Mouse (Mus musculus) forebrain, embryonic 11.5 days (tissue): ENCODE data around the gene Ammecr1. TPM values are rescaled to one million over a fixed set of nuclear protein-coding genes. Genes with fewer than 3 reads are reported as not detected.

Experiments used
- ATAC-seq: fragments of 200-750 bp; cut with Nextera tagmentation; replicated peaks from 2 replicates; pipeline ENCODE4 v1.8.0; 2017; ENCODE audit warnings: moderate TSS enrichment; ENCODE audit not compliant: low FRiP score
- DNase-seq: peaks from one replicate; pipeline ENCODE4 v3.0.0-alpha.2; 2017; ENCODE audit warnings: low spot score
- H3K27ac ChIP-seq: fragments of 300-500 bp; sonication (generic); 2 replicates; pipeline ENCODE4 v1.5.1; 2014; ENCODE audit warnings: low read depth, low read length
- H3K27me3 ChIP-seq: fragments of 300-500 bp; sonication (generic); 2 replicates; pipeline ENCODE4 v1.6.1; 2014; ENCODE audit warnings: mild to moderate bottlenecking, low read length, mixed read lengths; ENCODE audit not compliant: control insufficient read depth, insufficient read depth
- H3K36me3 ChIP-seq: fragments of 300-500 bp; sonication (generic); 2 replicates; pipeline ENCODE4 v1.6.1; 2014; ENCODE audit warnings: mild to moderate bottlenecking, low read length, moderate library complexity, mixed read lengths; ENCODE audit not compliant: control insufficient read depth, insufficient read depth
- H3K4me1 ChIP-seq: fragments of 300-500 bp; sonication (generic); replicated peaks from 2 replicates; pipeline ENCODE4 v1.6.1; 2014; ENCODE audit warnings: low read length, mixed read lengths; ENCODE audit not compliant: control insufficient read depth, insufficient read depth
- H3K4me2 ChIP-seq: fragments of 300-500 bp; sonication (generic); 2 replicates; pipeline ENCODE4 v1.6.1; 2014; ENCODE audit warnings: low read depth, mild to moderate bottlenecking, low read length, moderate library complexity, mixed read lengths; ENCODE audit not compliant: severe bottlenecking
- H3K4me3 ChIP-seq: fragments of 300-500 bp; sonication (generic); 2 replicates; pipeline ENCODE4 v1.5.1; 2014; ENCODE audit warnings: low read depth, low read length
- H3K9ac ChIP-seq: fragments of 300-500 bp; sonication (generic); 2 replicates; pipeline ENCODE4 v1.6.1; 2014; ENCODE audit warnings: low read length
- H3K9me3 ChIP-seq: fragments of 300-500 bp; sonication (generic); 2 replicates; pipeline ENCODE4 v1.6.1; 2016; ENCODE audit warnings: low read length, mixed read lengths; ENCODE audit not compliant: control insufficient read depth
- WGBS: fragments of 180-500 bp; shearing (Covaris S2); extraction: QIAGEN DNeasy Blood & Tissue Kit; methylation state at CpG from one replicate; pipeline ENCODE4 v1.1.7; 2014; 5-methylcytosine and 5-hydroxymethylcytosine counted together
- polyA plus RNA-seq: library from polyadenylated mRNA; unstranded; fragments of >200 nt; fragmentation: Nextera tagmentation; extraction: Ambion mirVana; gene quantifications from 2 replicates; pipeline ENCODE4 v1.2.1, GENCODE M21; 2014

The Ammecr1 gene
- polyA plus RNA-seq, 1 experiment from 2014 or later: 13.7 TPM

- H3K9me3 ChIP-seq: no peaks in the 10 kb centered on the region
- DNase-seq (no peak), ATAC-seq (no peak)
- 71% methylated on average over 6 of the region's 6 CpGs for WGBS
- peaks cover 2% of the 10 kb centered on the region; the same call in 1 of the 2 replicates for H3K27me3 ChIP-seq
- no peak overlapping the region for H3K4me2 ChIP-seq
- no peak overlapping the region for H3K4me3 ChIP-seq
- H3K27ac ChIP-seq: no peak overlapping the region
- H3K4me1 ChIP-seq: no peaks in the 10 kb centered on the region
- H3K36me3 ChIP-seq: no peaks in the 10 kb centered on the region
- H3K9ac ChIP-seq: no peak overlapping the region
Measured at GRCm38 (mm10) chrX:142983638-142984037, 17.1 kb upstream of the Ammecr1 start.

GRCm38 (mm10) chrX:142981530-142982130 lies 15.1 kb upstream of the Ammecr1 start:
- Histone ChIP-seq H3K4me3 (no peak overlapping the region), H3K9ac (no peak overlapping the region), H3K4me1 (no peaks in the 10 kb centered on the region), H3K4me2 (no peak overlapping the region), H3K27ac (no peak overlapping the region), H3K36me3 (no peaks in the 10 kb centered on the region), H3K9me3 (no peaks in the 10 kb centered on the region), H3K27me3 (peaks cover 2% of the 10 kb centered on the region; the same call in 1 of the 2 replicates)
- WGBS: 91% methylated on average over 3 of the region's 3 CpGs
- no peak for ATAC-seq
- DNase-seq: no peak

- Histone ChIP-seq H3K27me3 (peaks cover 2% of the 10 kb centered on the region; the same call in 1 of the 2 replicates), H3K4me3 (no peak overlapping the region), H3K36me3 (no peaks in the 10 kb centered on the region), H3K9me3 (no peaks in the 10 kb centered on the region), H3K4me1 (no peaks in the 10 kb centered on the region), H3K4me2 (no peak overlapping the region), H3K9ac (no peak overlapping the region), H3K27ac (no peak overlapping the region)
- WGBS: 83% methylated on average over 2 of the region's 2 CpGs
- DNase-seq: no peak
- ATAC-seq: no peak
Measured at GRCm38 (mm10) chrX:142980855-142981529, 14.5 kb upstream of the Ammecr1 start.

GRCm38 (mm10) chrX:142979224-142979623 lies 12.7 kb upstream of the Ammecr1 start:
- ATAC-seq: no peak
- no peak overlapping the region for H3K9ac ChIP-seq
- no peak overlapping the region for H3K27ac ChIP-seq
- 80% methylated on average over 4 of the region's 4 CpGs for WGBS
- no peaks in the 10 kb centered on the region; the same call in 1 of the 2 replicates for H3K27me3 ChIP-seq
- no peaks in the 10 kb centered on the region for H3K36me3 ChIP-seq
- H3K9me3 ChIP-seq: no peaks in the 10 kb centered on the region
- no peak overlapping the region for H3K4me3 ChIP-seq
- H3K4me2 ChIP-seq: no peak overlapping the region
- no peak for DNase-seq
- no peaks in the 10 kb centered on the region for H3K4me1 ChIP-seq

- DNase-seq: no peak
- H3K36me3 ChIP-seq: no peaks in the 10 kb centered on the region
- H3K27me3 ChIP-seq: no peaks in the 10 kb centered on the region; the same call in 1 of the 2 replicates
- H3K27ac ChIP-seq: no peak overlapping the region
- H3K9ac ChIP-seq: no peak overlapping the region
- no peak for ATAC-seq
- H3K9me3 ChIP-seq: no peaks in the 10 kb centered on the region
- no peaks in the 10 kb centered on the region for H3K4me1 ChIP-seq
- 51% methylated on average over 7 of the region's 7 CpGs for WGBS
- H3K4me3 ChIP-seq: no peak overlapping the region
- no peak overlapping the region for H3K4me2 ChIP-seq
Measured at GRCm38 (mm10) chrX:142972443-142972970, 6.0 kb upstream of the Ammecr1 start.

- ATAC-seq: no peak
- WGBS: 89% methylated on average over 3 of the region's 3 CpGs
- Histone ChIP-seq H3K4me2 (no peak overlapping the region), H3K27ac (no peak overlapping the region), H3K4me1 (no peaks in the 10 kb centered on the region), H3K9me3 (no peaks in the 10 kb centered on the region), H3K4me3 (no peak overlapping the region), H3K27me3 (no peaks in the 10 kb centered on the region; the same call in 1 of the 2 replicates), H3K36me3 (no peaks in the 10 kb centered on the region), H3K9ac (no peak overlapping the region)
- DNase-seq: no peak
Measured at GRCm38 (mm10) chrX:142971759-142972158, 5.2 kb upstream of the Ammecr1 start.

GRCm38 (mm10) chrX:142967067-142967466 lies 539 bp upstream of the Ammecr1 start:
- no peaks in the 10 kb centered on the region for H3K9me3 ChIP-seq
- no peaks in the 10 kb centered on the region for H3K36me3 ChIP-seq
- peak overlapping the region; percentile 32; the same call in 1 of the 2 replicates for H3K9ac ChIP-seq
- peak overlapping the region; percentile 46; the same call in 1 of the 2 replicates for H3K4me2 ChIP-seq
- H3K4me3 ChIP-seq: peak overlapping the region; percentile 64
- ATAC-seq: no peak; the same call in 1 of the 2 replicates
- WGBS: 40% methylated on average over 7 of the region's 7 CpGs
- H3K27ac ChIP-seq: no peak overlapping the region
- H3K4me1 ChIP-seq: no peaks in the 10 kb centered on the region
- peaks cover 2% of the 10 kb centered on the region; the same call in 1 of the 2 replicates for H3K27me3 ChIP-seq
- DNase-seq: no peak

GRCm38 (mm10) chrX:142965236-142966007 lies 1.1 kb downstream of the Ammecr1 start:
- Histone ChIP-seq H3K27me3 (peaks cover 2% of the 10 kb centered on the region; the same call in 1 of the 2 replicates), H3K4me2 (peak overlapping the region; percentile 51), H3K36me3 (no peaks in the 10 kb centered on the region), H3K4me1 (no peaks in the 10 kb centered on the region), H3K27ac (no peak overlapping the region), H3K9ac (peak overlapping the region; percentile 73), H3K4me3 (peak overlapping the region; percentile 64), H3K9me3 (no peaks in the 10 kb centered on the region)
- DNase-seq (peak; percentile 54), ATAC-seq (peak; percentile 16; the same call in 1 of the 2 replicates)
- WGBS: 20% methylated on average over 23 of the region's 23 CpGs
